Mouse (Mus musculus) heart, embryonic 11.5 days (tissue): ENCODE results near the gene Kras. TPM values are rescaled to one million over a fixed set of nuclear protein-coding genes. Genes with fewer than 3 reads are reported as not detected.

Experiments
- ATAC-seq: fragments of 200-750 bp; cut with Nextera tagmentation; replicated peaks from 2 replicates; pipeline ENCODE4 v1.8.0; 2017; ENCODE audit warnings: moderate library complexity; ENCODE audit not compliant: insufficient number of reproducible peaks, low FRiP score, low TSS enrichment
- H3K27ac ChIP-seq: fragments of 300-500 bp; sonication (generic); 2 replicates; pipeline ENCODE4 v1.5.1; 2014; ENCODE audit warnings: mild to moderate bottlenecking, low read depth, low read length
- H3K27me3 ChIP-seq: fragments of 300-500 bp; sonication (generic); 2 replicates; pipeline ENCODE4 v1.6.1; 2014; ENCODE audit warnings: mild to moderate bottlenecking, low read length, mixed read lengths; ENCODE audit not compliant: control insufficient read depth, insufficient read depth
- H3K36me3 ChIP-seq: fragments of 300-500 bp; sonication (generic); 2 replicates; pipeline ENCODE4 v1.6.1; 2014; ENCODE audit warnings: mild to moderate bottlenecking, low read length, moderate library complexity, mixed read lengths; ENCODE audit not compliant: control insufficient read depth, insufficient read depth
- H3K4me1 ChIP-seq: fragments of 300-500 bp; sonication (generic); 2 replicates; pipeline ENCODE4 v1.6.1; 2014; ENCODE audit warnings: low read length; ENCODE audit not compliant: control insufficient read depth, insufficient read depth
- H3K4me2 ChIP-seq: fragments of 300-500 bp; sonication (generic); 2 replicates; pipeline ENCODE4 v1.6.1; 2014; ENCODE audit warnings: mild to moderate bottlenecking, moderate library complexity
- H3K4me3 ChIP-seq: fragments of 300-500 bp; sonication (generic); 2 replicates; pipeline ENCODE4 v1.5.1; 2014; ENCODE audit warnings: low read depth, low read length
- H3K9ac ChIP-seq: fragments of 300-500 bp; sonication (generic); 2 replicates; pipeline ENCODE4 v1.6.1; 2014; ENCODE audit warnings: mild to moderate bottlenecking, low read depth, low read length, moderate library complexity
- H3K9me3 ChIP-seq: fragments of 300-500 bp; sonication (generic); replicated peaks from 2 replicates; pipeline ENCODE4 v1.6.1; 2016; ENCODE audit warnings: low read length; ENCODE audit not compliant: control insufficient read depth
- WGBS: fragments of 180-500 bp; shearing (Covaris S2); extraction: QIAGEN DNeasy Blood & Tissue Kit; methylation state at CpG from one replicate; pipeline ENCODE4 v1.1.7; 2014; ENCODE audit not compliant: insufficient replicate concordance; 5-methylcytosine and 5-hydroxymethylcytosine counted together
- polyA plus RNA-seq: library from polyadenylated mRNA; unstranded; fragments of >200 nt; fragmentation: Nextera tagmentation; extraction: Ambion mirVana; gene quantifications from 2 replicates; pipeline ENCODE4 v1.2.1, GENCODE M21; 2014

The Kras gene
- polyA plus RNA-seq, 1 experiment from 2014 or later: 69.5 TPM

DNA sequence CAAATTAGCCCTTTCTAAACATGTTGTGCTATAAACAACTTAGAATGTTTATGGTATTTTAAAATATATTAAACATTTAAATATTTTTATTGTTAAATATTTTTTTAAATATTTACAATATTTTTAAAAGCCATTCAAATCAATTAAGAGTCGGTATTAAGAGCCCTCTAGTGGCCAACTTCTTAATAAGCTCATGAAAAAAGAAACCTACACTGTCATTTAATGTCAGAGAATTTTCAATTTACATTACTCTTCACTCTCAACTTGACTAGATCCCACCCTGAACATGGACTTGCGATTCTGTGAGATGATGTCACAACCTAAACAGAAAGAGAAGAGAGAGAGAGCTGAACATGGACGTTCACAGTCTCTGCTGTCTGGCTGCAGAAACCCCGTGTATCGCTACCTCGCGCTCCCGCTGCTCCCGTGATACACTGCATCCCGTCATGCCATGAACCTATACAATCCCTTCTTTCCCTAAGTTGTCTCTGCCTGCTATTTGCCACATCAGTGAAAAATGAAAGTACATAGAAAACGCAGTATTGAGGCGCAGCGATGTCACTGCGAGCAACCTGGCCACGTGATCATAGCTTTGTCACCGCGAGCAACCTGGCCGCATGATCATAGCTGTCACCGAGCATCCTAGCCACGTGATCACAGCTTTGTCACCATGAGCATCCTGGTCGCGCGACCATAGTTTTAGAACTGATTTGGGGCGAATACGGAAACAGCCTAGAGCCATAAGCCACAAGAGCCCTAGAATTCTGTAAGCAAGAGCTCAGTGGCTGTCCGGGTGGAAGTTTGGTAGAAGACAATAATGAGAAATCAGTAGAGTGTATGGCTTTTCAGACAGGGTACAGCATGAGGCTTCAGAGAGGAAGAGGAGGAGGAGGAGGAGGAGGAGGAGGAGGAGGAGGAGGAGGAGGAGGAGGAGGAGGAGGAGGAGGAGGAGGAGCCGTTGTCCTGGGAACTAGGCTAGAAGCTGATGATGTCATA lies 62.6 kb downstream of the Kras start:
- H3K36me3 ChIP-seq: no peaks in the 10 kb centered on the region
- no peak for ATAC-seq
- H3K4me3 ChIP-seq: peak overlapping the region; percentile 25
- H3K9ac ChIP-seq: no peak overlapping the region
- peak overlapping the region; percentile 54 for H3K4me2 ChIP-seq
- no peak overlapping the region for H3K27ac ChIP-seq
- 58% methylated on average over 27 of the region's 27 CpGs for WGBS
- no peaks in the 10 kb centered on the region for H3K27me3 ChIP-seq
- no peaks in the 10 kb centered on the region for H3K4me1 ChIP-seq
- no peaks in the 10 kb centered on the region for H3K9me3 ChIP-seq

DNA sequence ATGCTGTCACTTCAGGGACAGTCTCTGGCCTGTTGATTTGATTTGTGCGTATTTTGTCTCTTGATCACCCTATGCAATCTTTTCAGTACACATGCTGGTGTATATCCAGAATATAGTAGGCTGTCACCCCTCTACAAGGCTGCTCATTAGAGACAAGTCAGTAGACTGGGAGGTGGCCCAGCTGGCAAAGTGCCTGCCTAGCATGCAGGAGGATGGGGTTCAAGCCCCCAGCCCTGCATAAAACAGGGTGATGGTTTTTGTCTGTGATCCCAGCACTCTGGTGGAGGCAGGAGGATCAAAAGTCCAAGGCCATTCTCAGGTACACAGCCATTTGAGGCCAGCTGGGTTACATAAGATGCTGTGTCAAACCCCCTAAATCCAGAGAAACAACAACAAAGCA lies 63.9 kb downstream of the Kras start:
- WGBS: 97% methylated on average over 1 of the region's 1 CpGs
- Histone ChIP-seq H3K4me2 (no peak overlapping the region), H3K4me3 (no peak overlapping the region), H3K4me1 (peaks cover 7% of the 10 kb centered on the region; the same call in 1 of the 2 replicates), H3K36me3 (no peaks in the 10 kb centered on the region), H3K27ac (no peak overlapping the region), H3K9ac (0 out of 2 replicates have a peak overlapping the region, but pooled peaks have one; percentile 16), H3K27me3 (no peaks in the 10 kb centered on the region), H3K9me3 (no peaks in the 10 kb centered on the region)
- no peak for ATAC-seq

DNA sequence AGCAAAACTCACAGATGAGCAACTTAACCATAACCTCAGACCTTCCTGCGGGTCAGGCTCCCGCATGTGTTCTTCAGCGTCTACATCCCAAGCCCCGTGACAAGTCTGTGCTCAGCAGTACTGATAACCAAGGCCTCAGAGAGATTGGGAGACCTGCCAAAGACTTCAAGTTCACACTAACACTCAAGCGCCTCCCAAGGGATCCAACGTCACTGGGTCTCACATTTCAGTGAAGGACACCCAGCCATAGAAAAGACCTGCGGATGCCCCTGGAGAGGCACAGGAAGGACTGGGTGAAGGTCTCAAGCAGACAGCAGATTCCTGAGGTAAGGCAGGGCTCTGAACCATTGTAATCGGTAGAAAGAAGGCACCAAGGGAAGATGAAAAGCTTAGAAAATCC lies 68.0 kb downstream of the Kras start:
- peak overlapping the region; percentile 2; the same call in 1 of the 2 replicates for H3K4me3 ChIP-seq

DNA sequence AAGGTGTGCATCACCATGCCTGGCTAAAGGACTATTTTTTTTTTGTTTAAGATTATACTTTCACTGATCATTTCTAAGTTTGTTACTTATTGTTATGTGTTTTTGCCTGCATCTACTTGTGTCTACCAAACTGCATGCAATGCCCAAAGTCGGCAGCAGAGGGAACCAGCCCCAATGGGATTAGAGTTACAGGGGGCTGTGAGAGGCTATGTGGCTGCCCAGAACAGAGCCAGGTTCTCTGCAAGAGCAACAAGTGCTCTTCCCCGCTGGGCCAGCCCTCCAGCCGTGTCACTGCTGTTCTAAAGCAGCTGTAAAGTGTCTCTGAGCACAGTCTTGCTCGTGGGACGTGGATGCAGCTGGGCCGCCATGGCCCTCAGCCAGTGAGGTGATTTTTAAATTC lies 70.4 kb downstream of the Kras start:
- Histone ChIP-seq H3K9ac (no peak overlapping the region), H3K4me1 (peaks cover 15% of the 10 kb centered on the region), H3K36me3 (no peaks in the 10 kb centered on the region), H3K4me3 (no peak overlapping the region), H3K27me3 (peaks cover 8% of the 10 kb centered on the region), H3K27ac (no peak overlapping the region), H3K4me2 (no peak overlapping the region), H3K9me3 (no peaks in the 10 kb centered on the region)
- no peak for ATAC-seq
- WGBS: 37% methylated on average over 6 of the region's 6 CpGs

More for the DNA sequence above, 68.0 kb downstream of the Kras start:
- Histone ChIP-seq H3K9me3 (no peaks in the 10 kb centered on the region), H3K27me3 (peaks cover under 1% of the 10 kb centered on the region; the same call in 1 of the 2 replicates), H3K27ac (peak overlapping the region; percentile 11), H3K4me1 (peaks cover 7% of the 10 kb centered on the region; the same call in 1 of the 2 replicates), H3K36me3 (no peaks in the 10 kb centered on the region), H3K4me2 (peak overlapping the region; percentile 31), H3K9ac (no peak overlapping the region)
- 24% methylated on average over 8 of the region's 8 CpGs for WGBS
- ATAC-seq: no peak

DNA sequence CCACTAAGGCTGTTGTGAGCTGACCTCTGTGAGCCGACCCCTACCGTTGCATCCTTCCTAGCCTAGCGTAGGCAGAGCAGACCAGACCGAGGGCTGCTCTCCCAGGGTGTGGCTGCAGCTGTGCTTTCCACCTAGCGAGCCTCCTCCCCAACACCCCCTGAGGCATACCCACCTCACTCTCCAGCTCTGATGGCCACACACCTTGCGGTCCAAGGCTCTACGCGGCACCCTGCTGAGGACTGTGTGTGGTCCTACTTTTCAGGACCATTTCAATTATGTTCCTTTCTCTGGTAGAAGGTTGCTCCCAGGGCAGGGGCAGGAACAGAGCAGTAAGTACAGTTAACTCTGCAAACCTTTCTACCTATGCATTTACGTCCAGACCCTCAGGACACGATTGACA lies 73.6 kb downstream of the Kras start:
- H3K4me3 ChIP-seq: no peak overlapping the region
- peaks cover 8% of the 10 kb centered on the region for H3K27me3 ChIP-seq
- H3K27ac ChIP-seq: no peak overlapping the region
- H3K9me3 ChIP-seq: no peaks in the 10 kb centered on the region
- H3K36me3 ChIP-seq: no peaks in the 10 kb centered on the region
- ATAC-seq: no peak
- no peak overlapping the region for H3K9ac ChIP-seq
- WGBS: 47% methylated on average over 10 of the region's 10 CpGs
- peaks cover 34% of the 10 kb centered on the region for H3K4me1 ChIP-seq
- H3K4me2 ChIP-seq: no peak overlapping the region

DNA sequence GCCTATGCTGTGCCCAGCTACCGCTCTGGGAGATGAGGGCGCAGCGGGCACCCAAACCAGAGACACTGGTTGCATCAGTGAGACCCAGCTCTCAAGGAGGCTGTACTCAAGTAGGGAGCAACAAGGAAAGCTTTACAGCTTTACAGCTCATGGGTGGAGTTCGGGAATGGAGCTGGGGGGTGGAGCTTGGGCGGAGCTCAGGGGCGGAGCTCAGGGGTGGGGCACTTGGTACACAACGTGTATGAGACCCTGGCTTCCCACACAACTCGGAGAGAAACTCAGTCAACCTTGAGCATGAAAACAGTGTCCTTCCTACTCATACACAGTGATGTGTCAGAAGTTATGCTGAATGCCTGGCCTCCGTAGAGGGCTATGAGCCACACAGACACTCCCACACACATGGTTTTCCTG lies 74.5 kb downstream of the Kras start:
- 39% methylated on average over 9 of the region's 9 CpGs for WGBS
- Histone ChIP-seq H3K9ac (no peak overlapping the region), H3K4me1 (peaks cover 34% of the 10 kb centered on the region), H3K4me2 (0 out of 2 replicates have a peak overlapping the region, but pooled peaks have one; percentile 7), H3K36me3 (no peaks in the 10 kb centered on the region), H3K27ac (no peak overlapping the region), H3K4me3 (no peak overlapping the region), H3K27me3 (peaks cover 8% of the 10 kb centered on the region), H3K9me3 (no peaks in the 10 kb centered on the region)
- ATAC-seq: no peak

DNA sequence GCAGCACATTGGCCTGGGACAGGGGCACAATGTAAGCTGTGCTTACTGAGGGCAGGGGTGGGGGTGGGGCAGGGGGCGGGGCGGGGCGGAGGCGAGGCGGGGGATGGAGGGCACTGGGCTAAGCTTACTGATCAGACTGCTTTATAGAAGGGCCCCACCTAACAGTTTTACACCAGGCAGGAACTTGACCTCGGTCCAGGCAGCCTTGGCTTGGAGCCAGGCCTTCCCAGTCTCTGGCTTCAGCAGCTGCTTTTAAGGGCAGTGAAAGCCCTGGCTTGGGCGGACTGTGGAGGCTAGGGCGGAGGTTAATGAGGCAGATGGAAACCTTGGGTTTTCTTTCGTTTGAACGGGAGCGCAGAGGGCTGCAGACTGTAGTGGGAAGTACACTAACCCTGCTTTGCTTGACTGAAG lies 76.3 kb downstream of the Kras start:
- Histone ChIP-seq H3K9ac (peak overlapping the region; percentile 52), H3K27me3 (peaks cover 8% of the 10 kb centered on the region), H3K27ac (peak overlapping the region; percentile 70), H3K36me3 (no peaks in the 10 kb centered on the region), H3K4me3 (no peak overlapping the region), H3K4me1 (peaks cover 34% of the 10 kb centered on the region), H3K9me3 (no peaks in the 10 kb centered on the region), H3K4me2 (peak overlapping the region; percentile 50)
- ATAC-seq: peak; percentile 73
- WGBS: 3% methylated on average over 11 of the region's 11 CpGs

DNA sequence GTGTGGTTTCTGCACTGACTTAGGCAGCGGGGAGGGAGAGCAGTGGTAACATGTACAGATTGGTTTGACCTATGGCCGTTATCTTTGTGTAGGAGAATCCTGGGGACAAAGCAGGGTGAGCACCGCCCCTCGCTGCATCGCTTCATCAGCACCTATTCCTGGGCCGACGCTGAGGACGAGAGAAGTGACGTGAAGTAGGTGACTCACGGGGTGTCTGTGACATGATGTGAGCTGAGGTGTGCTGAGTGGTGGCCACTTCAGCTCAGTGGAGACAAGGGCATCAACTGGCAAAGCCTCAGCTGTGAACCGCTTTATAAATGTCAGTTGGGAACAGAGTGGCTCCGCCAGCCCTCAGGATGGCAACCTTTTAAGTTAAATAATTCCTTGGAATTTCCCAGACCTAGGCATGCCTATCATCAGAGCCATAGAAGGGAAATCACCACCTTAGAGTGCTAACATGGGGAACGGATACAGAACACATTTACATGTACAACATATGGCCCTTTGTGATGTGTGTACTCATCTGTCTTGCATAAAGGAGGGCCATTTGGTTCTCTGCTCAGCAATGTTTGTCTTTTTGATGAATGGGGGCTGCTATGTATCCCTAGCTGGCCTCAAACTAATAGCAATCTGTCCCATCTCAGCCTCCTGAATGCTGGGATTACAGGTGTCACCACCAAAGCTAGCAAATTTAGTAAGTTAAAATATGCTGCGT lies 78.0 kb downstream of the Kras start:
- H3K9ac ChIP-seq: no peak overlapping the region

More for the DNA sequence above, 78.0 kb downstream of the Kras start:
- H3K4me1 ChIP-seq: peaks cover 34% of the 10 kb centered on the region
- no peaks in the 10 kb centered on the region for H3K9me3 ChIP-seq
- no peak overlapping the region for H3K4me3 ChIP-seq
- H3K27me3 ChIP-seq: peaks cover 8% of the 10 kb centered on the region
- H3K4me2 ChIP-seq: peak overlapping the region; percentile 35
- peak overlapping the region; percentile 51; the same call in 1 of the 2 replicates for H3K27ac ChIP-seq
- ATAC-seq: peak; percentile 57; the same call in 1 of the 2 replicates
- 42% methylated on average over 14 of the region's 14 CpGs for WGBS
- H3K36me3 ChIP-seq: no peaks in the 10 kb centered on the region
